Mouse (Mus musculus): ENCODE results near the gene Map1s.

Map1s gene

DNA sequence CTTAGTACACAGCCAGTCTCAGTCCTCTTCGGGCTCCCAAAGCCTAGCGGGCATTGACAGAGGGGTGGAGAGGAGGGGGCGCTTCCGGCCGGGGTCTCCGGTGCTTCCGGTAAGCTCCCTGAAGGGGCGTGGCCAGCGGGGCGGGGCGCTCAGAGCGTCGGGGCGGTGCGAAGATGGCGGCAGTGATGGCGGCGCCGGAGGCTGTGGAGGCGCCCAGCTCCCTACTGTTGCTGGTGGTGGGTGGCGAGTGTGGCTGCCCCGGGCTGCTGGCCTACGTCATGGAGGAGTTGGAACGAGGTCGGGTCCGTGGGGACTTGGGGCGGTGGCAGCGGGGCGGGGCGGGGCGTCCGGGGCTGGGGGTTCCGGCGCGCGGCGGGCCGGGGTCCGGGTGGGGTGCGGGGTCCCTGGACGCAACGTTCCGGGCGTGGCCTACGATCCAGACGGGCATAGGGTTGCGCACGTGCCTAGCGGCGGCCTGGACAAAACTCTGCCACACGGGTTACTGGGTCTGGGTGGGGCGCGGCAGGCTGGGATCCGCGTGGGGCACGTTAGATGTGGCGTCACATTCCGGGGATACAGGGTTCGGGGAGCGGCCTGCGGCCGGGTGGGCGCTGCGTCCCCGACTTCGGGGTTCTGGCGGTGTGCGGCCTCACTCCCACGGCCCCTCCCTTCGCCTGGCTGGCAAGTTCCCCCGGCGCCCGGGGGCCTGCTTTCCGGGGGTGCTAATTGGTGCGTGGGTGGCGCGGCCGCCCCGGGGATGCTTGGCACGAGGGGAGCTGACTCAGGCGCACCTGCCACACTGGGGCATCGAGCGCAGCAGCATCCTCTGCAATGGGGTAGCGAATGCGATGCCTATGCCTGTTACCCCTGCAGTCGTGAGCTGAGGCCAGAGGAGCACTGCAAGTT lies at the start of gene Map1s:
TSS of gene Map1s (plus strand) at position 102 of the 906 bp plus-strand sequence.
- DNase-seq = peak; percentile 85

- DNase-seq = no peak
Observed at GRCm38 (mm10) chr8:70856028-70856427, 49.7 kb upstream of the Map1s start.

DNA sequence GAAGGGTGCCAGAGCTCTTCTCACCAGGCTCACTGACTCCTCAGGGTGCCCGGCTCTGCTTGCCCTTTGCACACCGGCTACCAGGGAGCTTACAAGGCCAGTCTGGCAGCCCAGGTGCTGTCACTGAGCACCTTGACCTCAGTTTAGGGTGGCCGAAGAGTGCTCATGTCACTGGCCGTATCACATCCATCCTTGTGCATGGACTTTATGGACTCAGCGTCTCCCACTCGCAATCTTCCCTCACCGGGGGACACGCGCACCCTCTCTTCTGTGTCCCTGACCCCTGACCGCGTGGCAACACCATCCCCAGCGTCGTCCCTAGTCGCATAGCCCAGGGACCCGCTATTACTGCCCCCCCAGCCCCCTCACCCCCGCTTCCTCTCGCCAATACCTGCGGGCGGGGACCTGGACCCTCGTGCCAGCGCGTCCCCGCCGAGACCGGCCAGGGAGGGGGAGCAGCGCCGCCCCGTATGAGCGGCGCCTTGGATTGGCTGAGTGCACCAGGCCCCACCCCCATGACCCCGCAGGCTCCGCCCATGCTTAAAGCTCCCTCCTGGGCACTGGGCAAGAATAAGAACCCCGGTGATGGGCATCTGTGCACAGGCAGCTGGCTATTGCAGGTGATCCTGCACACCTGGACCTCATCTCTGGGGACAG lies 49.1 kb upstream of the Map1s start:
- DNase-seq = peak; percentile 83

DNA sequence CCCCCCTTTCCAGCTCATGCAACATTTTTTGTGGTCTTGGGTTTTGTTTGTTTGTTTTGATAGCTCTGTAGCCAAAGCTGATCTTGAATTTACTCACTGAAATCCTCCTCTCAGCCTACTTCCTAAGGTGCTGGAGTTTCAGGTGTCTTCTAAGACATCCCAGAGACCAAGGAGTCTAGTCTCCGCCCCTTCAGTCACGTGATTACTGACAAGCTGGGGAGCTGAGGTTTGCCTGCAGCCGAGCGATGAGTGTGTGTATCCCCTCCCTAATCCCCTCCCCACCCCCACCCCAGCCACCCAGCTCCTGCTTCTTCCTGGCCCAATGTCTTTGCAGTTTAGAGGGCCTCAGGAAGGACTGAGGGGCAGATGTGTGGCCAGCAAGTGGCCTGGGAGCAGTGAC lies 48.2 kb upstream of the Map1s start:
- no peak for DNase-seq

DNA sequence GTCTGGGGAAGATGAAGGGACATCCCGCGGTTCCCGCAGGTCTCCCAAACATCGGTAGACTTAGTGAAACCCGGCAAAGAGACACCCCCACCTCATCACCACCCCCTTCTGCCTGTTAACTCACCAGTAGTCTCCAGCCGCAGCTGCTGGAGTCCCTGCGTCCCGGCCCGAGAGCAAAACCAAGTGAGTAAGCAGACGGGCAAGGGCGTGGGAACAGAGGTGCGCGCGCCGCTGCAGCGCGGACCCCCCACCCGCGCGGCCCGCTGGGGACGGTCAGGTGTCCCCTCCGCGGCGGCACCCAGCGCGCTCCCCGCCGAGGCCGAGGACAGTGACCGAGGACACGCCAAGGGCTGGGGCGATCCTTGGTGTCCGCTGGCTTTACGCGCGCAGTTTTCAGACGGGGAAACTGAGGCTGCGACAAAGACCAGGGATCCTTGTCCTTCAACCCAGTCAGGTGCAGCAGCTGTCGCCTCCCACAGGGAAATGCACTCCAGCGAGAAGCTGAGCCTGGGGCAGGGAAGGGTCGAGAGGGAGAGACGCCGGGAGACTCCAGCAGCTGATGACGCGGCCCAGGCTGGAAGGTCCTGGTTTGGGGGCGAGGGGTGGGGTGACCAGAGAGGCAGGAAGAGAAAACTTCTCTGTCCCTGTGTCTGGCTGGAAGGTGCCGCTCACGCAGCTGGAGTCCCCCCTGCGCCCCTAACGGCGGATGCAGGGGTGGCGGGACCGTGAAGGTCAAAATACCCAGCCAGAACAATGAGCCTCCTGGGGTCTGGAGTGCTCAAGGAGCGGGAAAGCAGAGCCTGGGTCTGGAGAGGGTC lies 42.7 kb upstream of the Map1s start, which contains the start of gene Kcnn1:
TSS of gene Kcnn1 (minus strand) at position 435 of the 818 bp plus-strand sequence.
- peak; percentile 53 for DNase-seq

DNA sequence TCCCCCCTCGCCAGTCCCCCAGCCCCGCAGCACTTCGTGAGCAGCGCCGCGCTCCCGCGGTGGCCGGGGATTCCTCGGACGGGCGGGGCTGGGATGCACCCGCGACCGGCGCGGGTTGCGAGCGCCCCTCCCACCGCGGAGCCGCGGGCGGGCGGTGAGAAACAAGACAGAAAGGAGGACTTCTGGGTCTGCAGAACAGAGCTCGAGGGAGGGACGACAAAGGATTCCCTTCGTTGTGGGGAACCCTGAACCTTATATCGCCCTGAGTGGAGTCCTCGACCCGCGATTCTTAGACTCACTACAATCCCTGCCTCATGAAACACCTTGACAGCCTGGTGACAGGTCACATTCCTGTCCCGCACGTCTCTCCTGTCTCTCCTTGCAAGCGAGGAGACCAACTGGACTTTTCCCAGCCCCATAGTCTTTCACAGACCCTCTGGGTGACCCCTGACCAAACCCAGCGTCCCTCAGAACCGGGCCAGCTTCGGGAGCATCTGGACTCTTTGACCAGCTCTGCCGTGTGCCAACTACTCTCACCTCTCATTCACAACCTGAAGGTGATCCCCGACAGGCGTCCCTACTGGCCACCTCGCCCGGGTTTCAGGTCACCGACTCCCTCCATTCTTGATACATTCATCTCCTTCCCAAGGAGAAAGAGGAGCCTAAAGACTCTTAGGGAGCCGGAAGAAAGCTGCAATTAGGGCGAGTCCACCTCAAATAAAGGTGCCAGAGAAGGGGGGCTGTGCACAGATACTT lies 41.6 kb upstream of the Map1s start:
- peak; percentile 51 for DNase-seq

- peak; percentile 58 for DNase-seq
Observed at GRCm38 (mm10) chr8:70864712-70865221, 41.0 kb upstream of the Map1s start.

DNA sequence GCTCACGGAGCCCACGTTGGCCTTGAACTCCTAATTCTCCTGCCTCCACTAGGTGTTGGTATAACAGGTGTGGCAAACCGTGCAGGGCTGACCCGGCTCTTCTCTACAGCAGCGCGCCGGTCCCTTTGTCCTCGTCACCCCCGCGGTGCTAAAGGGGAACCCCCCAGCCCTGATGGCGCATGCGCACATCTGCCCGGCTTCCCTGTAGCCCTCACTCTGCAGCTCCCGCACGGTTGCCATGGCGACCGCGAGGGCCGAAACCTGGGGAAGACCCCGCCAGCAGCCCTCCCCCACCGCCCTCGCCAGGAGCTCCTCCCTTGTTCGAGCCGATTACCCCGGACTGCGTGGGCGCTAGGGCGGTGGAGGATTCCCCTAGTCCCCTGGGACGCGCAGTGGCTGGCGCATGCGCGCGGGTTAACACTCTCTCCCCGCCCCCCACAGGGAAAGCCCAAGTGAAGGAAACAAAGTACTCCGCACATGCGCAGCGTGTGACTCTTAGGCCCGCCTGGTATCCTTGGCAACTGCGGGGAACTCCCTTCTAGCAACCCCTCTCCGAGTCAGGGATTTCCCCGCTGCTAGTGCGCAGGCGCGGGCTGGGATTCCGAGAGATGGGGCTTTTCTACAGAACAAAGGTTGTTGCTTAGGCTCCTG lies 40.3 kb upstream of the Map1s start:
- peak; percentile 99 for DNase-seq

DNA sequence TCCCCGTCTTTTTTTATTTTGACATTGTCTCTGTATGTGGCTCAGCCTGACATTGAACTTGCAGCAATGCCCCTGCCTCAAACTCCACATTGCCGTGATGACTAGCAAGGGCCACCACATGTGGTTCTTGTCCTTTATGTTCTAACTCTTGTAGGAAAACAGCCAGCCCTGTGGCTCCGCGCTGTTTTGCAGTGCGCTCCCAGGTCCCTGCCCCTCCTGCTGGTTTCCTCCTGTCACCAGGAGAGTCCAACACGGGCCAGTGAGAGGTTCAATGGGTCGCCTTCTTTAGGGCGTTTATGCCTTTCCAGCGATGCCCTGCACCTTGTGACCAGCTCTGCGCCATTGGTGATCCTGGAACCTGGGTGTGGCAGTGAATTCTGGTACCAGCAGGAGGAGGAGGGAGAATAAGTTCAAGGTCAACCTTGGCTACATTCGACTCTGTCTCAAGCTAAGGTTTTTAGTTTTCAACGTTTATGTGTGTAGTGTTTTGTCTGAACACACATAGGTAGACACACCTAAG lies 39.7 kb upstream of the Map1s start:
- DNase-seq = no peak

- no peak for DNase-seq
Observed at GRCm38 (mm10) chr8:70866566-70866965, 39.2 kb upstream of the Map1s start.

- peak; percentile 57 for DNase-seq
Observed at GRCm38 (mm10) chr8:70868559-70869198, 37.1 kb upstream of the Map1s start.

GRCm38 (mm10) chr8:70869199-70869571 lies 36.5 kb upstream of the Map1s start:
- DNase-seq = no peak

DNA sequence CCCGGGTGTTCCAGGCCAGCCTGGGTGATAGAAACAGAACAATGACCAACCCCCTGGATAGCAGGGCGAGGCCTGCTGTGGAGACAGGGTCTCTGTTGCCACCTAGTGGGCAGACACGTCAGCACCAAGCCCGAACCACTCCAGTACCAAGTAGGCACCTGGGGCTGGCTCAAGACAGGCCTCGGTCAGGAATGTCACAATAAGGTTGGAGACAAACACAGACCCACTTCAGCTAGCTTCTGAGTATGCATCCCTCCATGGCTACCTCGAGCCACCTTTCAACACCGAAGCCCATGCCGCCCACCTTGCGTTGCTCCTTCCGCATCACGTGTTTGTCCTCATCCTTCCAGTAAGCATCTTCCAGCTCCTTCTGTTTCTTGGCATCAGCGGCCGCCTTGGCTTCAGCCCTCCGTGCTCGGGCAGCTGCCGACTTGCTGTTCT lies 36.1 kb upstream of the Map1s start:
- peak; percentile 68 for DNase-seq

- DNase-seq = peak; percentile 48
Observed at GRCm38 (mm10) chr8:70871195-70871807, 34.4 kb upstream of the Map1s start.

DNA sequence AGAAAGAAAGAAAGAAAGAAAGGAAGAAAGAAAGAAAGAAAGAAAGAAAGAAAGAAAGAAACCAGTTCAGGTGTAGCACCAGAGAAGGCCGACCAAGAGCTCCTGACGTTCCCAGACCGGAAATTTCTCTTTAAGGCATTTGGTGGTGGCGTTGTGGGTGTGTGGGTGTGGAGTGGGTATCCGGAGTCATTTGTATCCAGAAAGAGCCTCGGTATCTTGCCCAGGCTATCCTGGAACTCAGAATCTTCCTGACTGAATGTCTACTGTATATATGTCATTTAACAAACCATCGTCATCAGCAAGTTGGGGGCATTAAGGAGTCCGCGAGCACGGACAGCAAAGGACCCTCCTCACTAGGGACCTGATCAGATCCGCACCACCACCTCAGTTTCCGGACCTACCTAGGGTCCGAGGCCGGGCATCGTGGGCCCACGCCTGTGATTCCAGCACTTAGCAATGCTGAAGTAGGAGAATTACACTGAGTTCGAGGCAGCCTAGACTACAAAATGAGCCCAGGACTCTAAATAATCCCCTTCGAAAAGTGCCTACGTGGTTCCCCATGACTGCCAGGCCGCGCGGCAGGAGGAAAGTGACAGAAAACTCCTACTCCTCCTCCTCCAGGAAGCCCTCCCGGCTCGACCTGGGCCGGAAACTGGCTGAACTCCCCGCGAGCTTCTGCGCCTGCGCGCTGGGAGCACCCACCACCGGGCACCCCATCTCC lies 32.9 kb upstream of the Map1s start:
- DNase-seq = no peak

DNA sequence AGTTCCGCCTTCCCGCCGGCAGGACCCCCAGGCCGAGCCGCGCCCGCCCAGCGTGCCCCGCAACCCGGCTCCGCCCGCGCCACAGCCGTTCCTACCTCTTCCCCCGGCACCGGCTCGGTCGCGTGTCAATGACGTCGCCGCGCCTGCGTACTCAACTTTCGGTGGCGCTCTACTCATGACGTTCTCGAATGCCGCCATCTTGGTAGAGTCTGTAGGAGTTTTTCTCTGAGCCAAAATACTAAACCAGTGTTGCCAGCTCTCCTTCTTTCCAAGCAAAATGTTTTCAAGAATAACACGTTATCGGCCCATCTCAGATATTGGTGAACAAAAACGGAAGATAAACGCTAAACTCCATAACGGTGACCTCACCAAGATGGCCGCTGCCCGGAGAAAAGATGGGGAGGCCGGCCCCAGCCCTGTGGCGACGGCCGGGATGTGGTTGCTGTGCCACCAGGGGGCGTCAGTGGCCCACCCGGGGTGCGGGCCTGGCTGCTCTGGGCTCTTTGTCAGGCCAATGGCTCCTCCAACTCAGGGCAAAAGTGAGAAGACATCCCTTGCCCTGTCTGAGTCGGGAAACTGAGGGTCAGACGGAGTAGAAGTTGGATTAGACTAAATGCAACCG lies 32.3 kb upstream of the Map1s start, which contains the start of gene Ccdc124:
TSS of gene Ccdc124 (minus strand) at position 572 of the 622 bp plus-strand sequence.
- DNase-seq = peak; percentile 95

GRCm38 (mm10) chr8:70874441-70874840 lies 31.3 kb upstream of the Map1s start:
- peak; percentile 49 for DNase-seq

- peak; percentile 39 for DNase-seq
Observed at GRCm38 (mm10) chr8:70876382-70876781, 29.4 kb upstream of the Map1s start.

- DNase-seq = peak; percentile 53
Observed at GRCm38 (mm10) chr8:70878178-70878577, 27.6 kb upstream of the Map1s start.

Data from cerebellum, adult 11-12 months (tissue).